Mouse (Mus musculus) hindbrain, embryonic 15.5 days (tissue): ENCODE results near the gene Synj2. TPM values are rescaled to one million over a fixed set of nuclear protein-coding genes. Genes with fewer than 3 reads are reported as not detected.
A peak's percentile ranks its signal among the peaks of the same experiment; 100 is the strongest.

ENCODE experiments used
- ATAC-seq: fragments of 200-750 bp; cut with Nextera tagmentation; 2 replicates; pipeline ENCODE4 v1.8.0; 2017; ENCODE audit warnings: low read depth, moderate number of reproducible peaks, moderate TSS enrichment; ENCODE audit not compliant: low FRiP score
- H3K27ac ChIP-seq: fragments of 300-500 bp; sonication (generic); replicated peaks from 2 replicates; pipeline ENCODE4 v1.5.1; 2015; ENCODE audit warnings: mild to moderate bottlenecking, inconsistent platforms
- H3K27me3 ChIP-seq: fragments of 300-500 bp; sonication (generic); 2 replicates; pipeline ENCODE4 v1.6.1; 2015; ENCODE audit warnings: control low read depth, inconsistent platforms
- H3K36me3 ChIP-seq: fragments of 300-500 bp; sonication (generic); 2 replicates; pipeline ENCODE4 v1.6.1; 2015; ENCODE audit warnings: control low read depth, inconsistent platforms
- H3K4me1 ChIP-seq: fragments of 300-500 bp; sonication (generic); replicated peaks from 2 replicates; pipeline ENCODE4 v1.6.1; 2015; ENCODE audit warnings: control low read depth, inconsistent platforms
- H3K4me2 ChIP-seq: fragments of 300-500 bp; sonication (generic); 2 replicates; pipeline ENCODE4 v1.6.1; 2015; ENCODE audit warnings: moderate library complexity, mild to moderate bottlenecking, inconsistent platforms
- H3K4me3 ChIP-seq: fragments of 300-500 bp; sonication (generic); 2 replicates; pipeline ENCODE4 v1.5.1; 2015; ENCODE audit warnings: mild to moderate bottlenecking, inconsistent platforms
- H3K9ac ChIP-seq: fragments of 300-500 bp; sonication (generic); 2 replicates; pipeline ENCODE4 v1.6.1; 2015; ENCODE audit warnings: inconsistent platforms
- H3K9me3 ChIP-seq: fragments of 300-500 bp; sonication (generic); 2 replicates; pipeline ENCODE4 v1.6.1; 2016; ENCODE audit warnings: control low read depth, inconsistent platforms
- WGBS: fragments of 180-500 bp; shearing (Covaris S2); methylation state at CpG from one replicate; pipeline ENCODE4 v1.1.7; 2015; 5-methylcytosine and 5-hydroxymethylcytosine counted together
- polyA plus RNA-seq: library from polyadenylated mRNA; unstranded; fragments of >200 nt; fragmentation: Nextera tagmentation; extraction: Ambion mirVana; gene quantifications from 2 replicates; pipeline ENCODE4 v1.2.1, GENCODE M21; 2015

Synj2 gene
- 1.5 and 1.7 TPM in 2 replicates for polyA plus RNA-seq

- H3K4me3 ChIP-seq = peak within 1 kb of the TSS; percentile 56
- peaks cover 28% of the 10 kb centered on the region for H3K27me3 ChIP-seq
- peaks cover 11% of the 10 kb centered on the region for H3K4me1 ChIP-seq
- peak; percentile 77; the same call in 1 of the 2 replicates for ATAC-seq
- H3K36me3 ChIP-seq = no peaks in the 10 kb centered on the region
- H3K9ac ChIP-seq = peak within 1 kb of the TSS; percentile 41
- no peaks in the 10 kb centered on the region for H3K9me3 ChIP-seq
- 1% methylated on average over 35 of the region's 52 CpGs for WGBS
- H3K27ac ChIP-seq = no peak within 1 kb of the TSS
- peak within 1 kb of the TSS; percentile 96 for H3K4me2 ChIP-seq
Observed at GRCm38 (mm10) chr17:5941230-5942043, at the start of gene Synj2. TSS of gene Synj2 (plus strand) at chr17:5941280.

GRCm38 (mm10) chr17:5891933-5892683 lies 49.0 kb upstream of the Synj2 start:
- no peaks in the 10 kb centered on the region for H3K36me3 ChIP-seq
- no peak overlapping the region for H3K4me2 ChIP-seq
- H3K9ac ChIP-seq = no peak overlapping the region
- H3K4me1 ChIP-seq = peaks cover 6% of the 10 kb centered on the region
- no peaks in the 10 kb centered on the region for H3K9me3 ChIP-seq
- no peak for ATAC-seq
- H3K4me3 ChIP-seq = no peak overlapping the region
- WGBS = 87% methylated on average over 9 of the region's 9 CpGs
- no peak overlapping the region for H3K27ac ChIP-seq
- H3K27me3 ChIP-seq = no peaks in the 10 kb centered on the region

- 22% methylated on average over 7 of the region's 7 CpGs for WGBS
- Histone ChIP-seq H3K9ac (no peak overlapping the region), H3K27me3 (no peaks in the 10 kb centered on the region), H3K4me1 (0 out of 2 replicates have a peak, but pooled peaks cover 3% of the 10 kb centered on the region), H3K4me3 (no peak overlapping the region), H3K27ac (no peak overlapping the region), H3K4me2 (no peak overlapping the region), H3K9me3 (no peaks in the 10 kb centered on the region), H3K36me3 (no peaks in the 10 kb centered on the region)
- no peak for ATAC-seq
Observed at GRCm38 (mm10) chr17:5893092-5893491, 48.0 kb upstream of the Synj2 start.

- 76% methylated on average over 7 of the region's 7 CpGs for WGBS
- Histone ChIP-seq H3K36me3 (no peaks in the 10 kb centered on the region), H3K4me2 (no peak overlapping the region), H3K27ac (no peak overlapping the region), H3K4me1 (0 out of 2 replicates have a peak, but pooled peaks cover 3% of the 10 kb centered on the region), H3K4me3 (no peak overlapping the region), H3K27me3 (no peaks in the 10 kb centered on the region), H3K9me3 (no peaks in the 10 kb centered on the region), H3K9ac (no peak overlapping the region)
- no peak for ATAC-seq
Observed at GRCm38 (mm10) chr17:5893574-5894148, 47.4 kb upstream of the Synj2 start.

GRCm38 (mm10) chr17:5896066-5896465 lies 45.0 kb upstream of the Synj2 start:
- H3K4me1 ChIP-seq = 0 out of 2 replicates have a peak, but pooled peaks cover 3% of the 10 kb centered on the region
- no peak overlapping the region for H3K4me2 ChIP-seq
- no peak overlapping the region for H3K4me3 ChIP-seq
- H3K9me3 ChIP-seq = no peaks in the 10 kb centered on the region
- H3K36me3 ChIP-seq = no peaks in the 10 kb centered on the region
- WGBS = 76% methylated on average over 4 of the region's 4 CpGs
- no peak for ATAC-seq
- H3K9ac ChIP-seq = no peak overlapping the region
- no peak overlapping the region for H3K27ac ChIP-seq
- H3K27me3 ChIP-seq = no peaks in the 10 kb centered on the region

- Histone ChIP-seq H3K4me2 (no peak overlapping the region), H3K27ac (no peak overlapping the region), H3K27me3 (no peaks in the 10 kb centered on the region), H3K9ac (no peak overlapping the region), H3K4me3 (no peak overlapping the region), H3K4me1 (0 out of 2 replicates have a peak, but pooled peaks cover 3% of the 10 kb centered on the region), H3K9me3 (no peaks in the 10 kb centered on the region), H3K36me3 (no peaks in the 10 kb centered on the region)
- no peak for ATAC-seq
- 86% methylated on average over 7 of the region's 7 CpGs for WGBS
Observed at GRCm38 (mm10) chr17:5896607-5897006, 44.5 kb upstream of the Synj2 start.

- ATAC-seq = no peak
- Histone ChIP-seq H3K4me3 (no peak overlapping the region), H3K9ac (no peak overlapping the region), H3K27ac (no peak overlapping the region), H3K27me3 (no peaks in the 10 kb centered on the region), H3K9me3 (no peaks in the 10 kb centered on the region), H3K36me3 (no peaks in the 10 kb centered on the region), H3K4me2 (no peak overlapping the region), H3K4me1 (0 out of 2 replicates have a peak, but pooled peaks cover 3% of the 10 kb centered on the region)
- WGBS = 90% methylated on average over 17 of the region's 17 CpGs
Observed at GRCm38 (mm10) chr17:5897326-5898200, 43.5 kb upstream of the Synj2 start.

- H3K36me3 ChIP-seq = no peaks in the 10 kb centered on the region
- no peak overlapping the region for H3K4me3 ChIP-seq
- H3K27ac ChIP-seq = no peak overlapping the region
- WGBS = 89% methylated on average over 6 of the region's 6 CpGs
- H3K27me3 ChIP-seq = no peaks in the 10 kb centered on the region
- H3K4me2 ChIP-seq = no peak overlapping the region
- H3K9me3 ChIP-seq = no peaks in the 10 kb centered on the region
- ATAC-seq = no peak
- no peaks in the 10 kb centered on the region for H3K4me1 ChIP-seq
- no peak overlapping the region for H3K9ac ChIP-seq
Observed at GRCm38 (mm10) chr17:5899251-5899650, 41.8 kb upstream of the Synj2 start.

- H3K4me3 ChIP-seq = no peak overlapping the region
- no peaks in the 10 kb centered on the region; the same call in 1 of the 2 replicates for H3K36me3 ChIP-seq
- no peak overlapping the region for H3K4me2 ChIP-seq
- H3K27me3 ChIP-seq = no peaks in the 10 kb centered on the region
- H3K4me1 ChIP-seq = no peaks in the 10 kb centered on the region
- H3K9me3 ChIP-seq = no peaks in the 10 kb centered on the region
- no peak overlapping the region for H3K9ac ChIP-seq
- WGBS = 83% methylated on average over 5 of the region's 5 CpGs
- H3K27ac ChIP-seq = no peak overlapping the region
- no peak for ATAC-seq
Observed at GRCm38 (mm10) chr17:5901381-5901780, 39.7 kb upstream of the Synj2 start.

- ATAC-seq = no peak
- H3K9me3 ChIP-seq = no peaks in the 10 kb centered on the region
- no peaks in the 10 kb centered on the region; the same call in 1 of the 2 replicates for H3K36me3 ChIP-seq
- no peak overlapping the region for H3K9ac ChIP-seq
- no peak overlapping the region for H3K4me3 ChIP-seq
- no peak overlapping the region for H3K27ac ChIP-seq
- no peaks in the 10 kb centered on the region for H3K4me1 ChIP-seq
- no peaks in the 10 kb centered on the region for H3K27me3 ChIP-seq
- 80% methylated on average over 6 of the region's 6 CpGs for WGBS
- H3K4me2 ChIP-seq = no peak overlapping the region
Observed at GRCm38 (mm10) chr17:5903630-5904301, 37.3 kb upstream of the Synj2 start.

GRCm38 (mm10) chr17:5909681-5910080 lies 31.4 kb upstream of the Synj2 start:
- no peak for ATAC-seq
- H3K9me3 ChIP-seq = no peaks in the 10 kb centered on the region
- H3K27me3 ChIP-seq = no peaks in the 10 kb centered on the region
- no peak overlapping the region for H3K4me3 ChIP-seq
- H3K4me2 ChIP-seq = no peak overlapping the region
- no peaks in the 10 kb centered on the region for H3K4me1 ChIP-seq
- no peak overlapping the region for H3K27ac ChIP-seq
- H3K36me3 ChIP-seq = no peaks in the 10 kb centered on the region; the same call in 1 of the 2 replicates
- 90% methylated on average over 4 of the region's 4 CpGs for WGBS
- no peak overlapping the region for H3K9ac ChIP-seq
